Mouse (Mus musculus) neural tube, embryonic 11.5 days (tissue): ENCODE measurements around the gene Mroh8. TPM values are rescaled to one million over a fixed set of nuclear protein-coding genes. Genes with fewer than 3 reads are reported as not detected.

Experiments
- ATAC-seq: fragments of 200-750 bp; cut with Nextera tagmentation; 2 replicates; pipeline ENCODE4 v1.8.0; 2017; ENCODE audit warnings: moderate number of reproducible peaks, mild to moderate bottlenecking, moderate TSS enrichment, moderate library complexity; ENCODE audit not compliant: insufficient read depth, low FRiP score, low TSS enrichment
- DNase-seq: peaks from one replicate; pipeline ENCODE4 v3.0.0-alpha.2; 2015; ENCODE audit warnings: low spot score
- H3K27ac ChIP-seq: fragments of 300-500 bp; sonication (generic); 2 replicates; pipeline ENCODE4 v1.5.1; 2014; ENCODE audit warnings: low read depth, mild to moderate bottlenecking, low read length
- H3K27me3 ChIP-seq: fragments of 300-500 bp; sonication (generic); 2 replicates; pipeline ENCODE4 v1.6.1; 2014; ENCODE audit warnings: mild to moderate bottlenecking, low read length, mixed read lengths; ENCODE audit not compliant: control insufficient read depth, insufficient read depth
- H3K36me3 ChIP-seq: fragments of 300-500 bp; sonication (generic); 2 replicates; pipeline ENCODE4 v1.6.1; 2014; ENCODE audit warnings: mild to moderate bottlenecking, low read length, moderate library complexity, mixed read lengths; ENCODE audit not compliant: control insufficient read depth, insufficient read depth
- H3K4me1 ChIP-seq: fragments of 300-500 bp; sonication (generic); 2 replicates; pipeline ENCODE4 v1.6.1; 2014; ENCODE audit warnings: low read length, mixed read lengths; ENCODE audit not compliant: control insufficient read depth, insufficient read depth
- H3K4me2 ChIP-seq: fragments of 300-500 bp; sonication (generic); 2 replicates; pipeline ENCODE4 v1.6.1; 2014; ENCODE audit warnings: low read depth, mild to moderate bottlenecking, moderate library complexity
- H3K4me3 ChIP-seq: fragments of 300-500 bp; sonication (generic); 2 replicates; pipeline ENCODE4 v1.5.1; 2014; ENCODE audit warnings: low read depth, low read length
- H3K9ac ChIP-seq: fragments of 300-500 bp; sonication (generic); 2 replicates; pipeline ENCODE4 v1.6.1; 2014; ENCODE audit warnings: mild to moderate bottlenecking, low read length
- H3K9me3 ChIP-seq: fragments of 300-500 bp; sonication (generic); 2 replicates; pipeline ENCODE4 v1.6.1; 2016; ENCODE audit warnings: low read length; ENCODE audit not compliant: control insufficient read depth
- WGBS: fragments of 180-500 bp; shearing (Covaris S2); extraction: QIAGEN DNeasy Blood & Tissue Kit; methylation state at CpG from one replicate; pipeline ENCODE4 v1.1.7; 2014; 5-methylcytosine and 5-hydroxymethylcytosine counted together
- polyA plus RNA-seq: library from polyadenylated mRNA; unstranded; fragments of >200 nt; fragmentation: Nextera tagmentation; extraction: Ambion mirVana; gene quantifications from 2 replicates; pipeline ENCODE4 v1.2.1, GENCODE M21; 2014

The Mroh8 gene
- polyA plus RNA-seq, 1 experiment from 2014 or later: 0.95 TPM

DNA sequence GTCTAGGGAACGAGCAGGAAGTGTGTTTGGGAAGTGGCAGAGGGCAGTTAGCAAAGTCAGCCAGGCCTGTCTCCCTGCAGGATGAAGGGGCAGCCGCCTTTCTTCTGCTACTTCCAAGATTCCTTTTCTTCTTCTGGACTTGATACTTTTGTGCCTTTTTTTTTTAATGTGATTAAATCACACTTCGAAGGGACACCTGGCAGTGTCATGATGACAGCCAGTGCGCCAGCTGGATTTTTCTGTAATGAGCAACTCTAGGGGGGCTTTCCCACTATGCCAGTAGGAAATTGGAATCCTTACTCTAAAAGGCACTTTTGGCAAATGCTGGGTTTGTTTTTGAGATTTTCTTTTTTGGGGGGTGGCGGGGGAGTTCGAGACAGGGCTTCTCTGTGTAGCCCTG lies 36.1 kb upstream of the Mroh8 start:
- Histone ChIP-seq H3K4me3 (no peak overlapping the region), H3K9ac (no peak overlapping the region), H3K4me1 (no peaks in the 10 kb centered on the region), H3K9me3 (no peaks in the 10 kb centered on the region), H3K27me3 (no peaks in the 10 kb centered on the region), H3K4me2 (no peak overlapping the region), H3K27ac (no peak overlapping the region), H3K36me3 (peaks cover 38% of the 10 kb centered on the region)
- WGBS: 88% methylated on average over 6 of the region's 6 CpGs
- DNase-seq (no peak), ATAC-seq (no peak)

DNA sequence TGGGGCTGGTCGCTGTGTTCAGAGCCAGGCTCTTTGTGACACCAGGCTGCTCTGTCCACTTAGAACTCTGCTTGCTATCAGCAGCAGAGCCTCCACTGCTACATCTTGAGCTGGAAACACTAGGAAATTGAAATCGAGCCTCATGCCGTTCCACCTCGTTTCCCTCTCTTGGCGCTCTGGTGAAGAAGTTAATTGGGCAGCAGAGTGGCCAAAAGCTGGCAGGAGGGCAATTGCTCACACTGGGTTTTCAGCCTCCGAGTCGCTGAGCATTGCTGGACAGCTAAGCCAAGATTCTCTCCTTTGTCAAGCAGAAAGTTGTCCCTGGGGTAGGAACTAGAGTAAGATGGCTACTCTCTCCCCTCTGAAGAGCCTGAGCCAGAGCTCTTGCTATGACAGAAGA lies 35.0 kb upstream of the Mroh8 start:
- Histone ChIP-seq H3K9ac (no peak overlapping the region), H3K27ac (no peak overlapping the region), H3K36me3 (peaks cover 39% of the 10 kb centered on the region), H3K4me1 (no peaks in the 10 kb centered on the region), H3K9me3 (no peaks in the 10 kb centered on the region), H3K4me3 (no peak overlapping the region), H3K27me3 (no peaks in the 10 kb centered on the region), H3K4me2 (no peak overlapping the region)
- ATAC-seq (no peak), DNase-seq (no peak)
- 81% methylated on average over 7 of the region's 7 CpGs for WGBS

DNA sequence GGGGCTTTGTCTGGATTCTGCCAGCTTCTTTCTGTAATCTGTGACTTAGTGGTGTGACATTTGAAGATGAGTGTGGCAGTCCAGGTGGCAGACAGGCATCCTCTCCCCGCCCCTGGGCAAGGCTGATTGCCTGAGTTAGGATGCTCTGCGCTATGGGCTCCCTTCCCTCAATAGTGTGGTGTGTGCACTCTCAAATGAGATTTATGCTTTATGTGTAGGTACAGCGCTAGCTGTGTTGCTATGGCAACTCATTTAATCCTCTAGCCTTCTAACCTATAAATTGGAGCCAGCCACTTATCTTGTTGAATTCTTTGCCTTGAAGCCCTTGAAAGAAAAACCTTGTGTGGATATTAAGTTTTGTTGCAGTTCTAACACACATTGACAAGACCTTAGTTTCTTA lies 34.4 kb upstream of the Mroh8 start:
- no peak overlapping the region for H3K9ac ChIP-seq
- no peak overlapping the region for H3K4me2 ChIP-seq
- H3K4me1 ChIP-seq: no peaks in the 10 kb centered on the region
- H3K9me3 ChIP-seq: no peaks in the 10 kb centered on the region
- H3K27ac ChIP-seq: no peak overlapping the region
- H3K27me3 ChIP-seq: no peaks in the 10 kb centered on the region
- DNase-seq: no peak
- ATAC-seq: no peak
- H3K4me3 ChIP-seq: no peak overlapping the region
- WGBS: 82% methylated on average over 3 of the region's 3 CpGs
- H3K36me3 ChIP-seq: peaks cover 39% of the 10 kb centered on the region

DNA sequence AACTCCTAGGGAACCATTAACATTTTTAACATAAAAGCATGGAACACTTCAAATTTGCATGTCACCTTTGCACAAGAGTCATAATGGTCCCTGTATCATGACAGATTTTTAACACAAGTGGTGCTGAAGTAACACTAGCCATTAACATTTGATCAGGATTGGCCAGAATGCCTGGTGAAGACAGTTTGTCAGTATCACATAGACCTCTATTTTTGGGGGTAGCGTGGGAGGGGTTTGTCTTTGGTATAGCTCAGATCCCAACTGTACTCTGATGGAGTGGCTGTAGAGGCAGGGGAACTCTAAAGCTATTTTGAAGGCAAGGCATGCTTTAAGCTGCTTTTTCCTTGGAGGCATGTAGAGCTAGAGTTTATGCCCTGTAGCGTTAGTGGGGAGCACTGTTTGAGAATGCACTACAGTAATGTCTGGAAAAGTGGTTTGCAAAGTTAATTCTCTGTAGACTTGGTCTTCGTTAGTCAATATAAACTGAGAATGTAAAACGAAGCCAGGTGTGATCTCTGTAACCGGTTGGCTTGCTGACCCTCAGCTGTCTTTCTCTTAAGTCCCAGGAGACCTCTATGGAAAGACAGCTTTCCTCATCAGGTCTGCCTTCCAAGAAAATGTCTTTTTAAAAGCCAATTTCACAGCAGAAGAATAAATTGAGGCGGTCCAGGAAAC lies 31.8 kb upstream of the Mroh8 start:
- Histone ChIP-seq H3K27ac (no peak overlapping the region), H3K4me1 (no peaks in the 10 kb centered on the region), H3K9ac (no peak overlapping the region), H3K4me2 (no peak overlapping the region), H3K9me3 (no peaks in the 10 kb centered on the region), H3K27me3 (no peaks in the 10 kb centered on the region), H3K36me3 (peaks cover 28% of the 10 kb centered on the region), H3K4me3 (no peak overlapping the region)
- ATAC-seq (no peak), DNase-seq (no peak)
- 92% methylated on average over 6 of the region's 6 CpGs for WGBS

GRCm38 (mm10) chr2:157309611-157310010 lies 30.3 kb upstream of the Mroh8 start:
- H3K4me2 ChIP-seq: no peak overlapping the region
- WGBS: 95% methylated on average over 8 of the region's 8 CpGs
- no peaks in the 10 kb centered on the region for H3K4me1 ChIP-seq
- no peaks in the 10 kb centered on the region for H3K27me3 ChIP-seq
- DNase-seq: no peak
- H3K27ac ChIP-seq: no peak overlapping the region
- no peaks in the 10 kb centered on the region for H3K9me3 ChIP-seq
- no peak for ATAC-seq
- H3K9ac ChIP-seq: no peak overlapping the region
- H3K4me3 ChIP-seq: no peak overlapping the region
- peaks cover 21% of the 10 kb centered on the region for H3K36me3 ChIP-seq

DNA sequence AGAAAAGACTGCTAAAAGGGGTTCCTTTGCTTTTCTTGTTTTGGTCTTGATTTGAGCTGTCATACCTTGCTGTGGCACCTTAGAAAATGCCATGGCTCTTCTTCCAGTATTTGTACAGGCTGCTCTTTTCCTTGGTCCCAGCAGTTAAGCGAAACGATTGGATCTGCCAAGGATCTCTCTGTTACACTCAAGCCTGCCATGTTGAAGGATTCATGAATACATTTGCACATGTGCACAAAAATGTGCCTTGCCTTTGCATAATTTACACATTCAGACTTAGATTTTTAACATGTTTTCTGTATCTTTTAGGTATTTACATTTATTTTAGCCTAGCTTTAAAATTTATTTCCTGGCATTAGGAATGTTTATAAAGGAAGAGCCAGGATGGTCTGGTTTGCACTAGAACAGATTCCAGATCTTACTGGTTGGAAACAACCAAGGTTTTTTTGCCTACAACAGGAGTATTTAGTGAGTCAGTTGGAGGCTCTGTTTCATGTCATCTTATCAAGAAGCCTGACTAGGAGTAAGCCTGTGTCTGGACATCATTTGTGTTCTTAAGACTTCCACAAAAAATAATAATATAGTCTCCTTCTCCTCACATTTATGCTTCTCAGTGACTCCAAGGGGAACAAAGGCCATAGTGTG lies 29.0 kb upstream of the Mroh8 start:
- no peaks in the 10 kb centered on the region for H3K4me1 ChIP-seq
- ATAC-seq: no peak
- no peaks in the 10 kb centered on the region for H3K27me3 ChIP-seq
- DNase-seq: no peak
- H3K4me2 ChIP-seq: no peak overlapping the region
- no peak overlapping the region for H3K9ac ChIP-seq
- no peak overlapping the region for H3K4me3 ChIP-seq
- H3K9me3 ChIP-seq: no peaks in the 10 kb centered on the region
- peaks cover 15% of the 10 kb centered on the region for H3K36me3 ChIP-seq
- 93% methylated on average over 2 of the region's 2 CpGs for WGBS
- H3K27ac ChIP-seq: no peak overlapping the region

- WGBS: 88% methylated on average over 4 of the region's 4 CpGs
- no peak for ATAC-seq
- Histone ChIP-seq H3K27ac (no peak overlapping the region), H3K27me3 (no peaks in the 10 kb centered on the region), H3K4me2 (no peak overlapping the region), H3K4me3 (no peak overlapping the region), H3K9ac (no peak overlapping the region), H3K9me3 (no peaks in the 10 kb centered on the region), H3K36me3 (peaks cover 12% of the 10 kb centered on the region), H3K4me1 (no peaks in the 10 kb centered on the region)
- DNase-seq: no peak
Observed at GRCm38 (mm10) chr2:157307715-157308265, 28.4 kb upstream of the Mroh8 start.

DNA sequence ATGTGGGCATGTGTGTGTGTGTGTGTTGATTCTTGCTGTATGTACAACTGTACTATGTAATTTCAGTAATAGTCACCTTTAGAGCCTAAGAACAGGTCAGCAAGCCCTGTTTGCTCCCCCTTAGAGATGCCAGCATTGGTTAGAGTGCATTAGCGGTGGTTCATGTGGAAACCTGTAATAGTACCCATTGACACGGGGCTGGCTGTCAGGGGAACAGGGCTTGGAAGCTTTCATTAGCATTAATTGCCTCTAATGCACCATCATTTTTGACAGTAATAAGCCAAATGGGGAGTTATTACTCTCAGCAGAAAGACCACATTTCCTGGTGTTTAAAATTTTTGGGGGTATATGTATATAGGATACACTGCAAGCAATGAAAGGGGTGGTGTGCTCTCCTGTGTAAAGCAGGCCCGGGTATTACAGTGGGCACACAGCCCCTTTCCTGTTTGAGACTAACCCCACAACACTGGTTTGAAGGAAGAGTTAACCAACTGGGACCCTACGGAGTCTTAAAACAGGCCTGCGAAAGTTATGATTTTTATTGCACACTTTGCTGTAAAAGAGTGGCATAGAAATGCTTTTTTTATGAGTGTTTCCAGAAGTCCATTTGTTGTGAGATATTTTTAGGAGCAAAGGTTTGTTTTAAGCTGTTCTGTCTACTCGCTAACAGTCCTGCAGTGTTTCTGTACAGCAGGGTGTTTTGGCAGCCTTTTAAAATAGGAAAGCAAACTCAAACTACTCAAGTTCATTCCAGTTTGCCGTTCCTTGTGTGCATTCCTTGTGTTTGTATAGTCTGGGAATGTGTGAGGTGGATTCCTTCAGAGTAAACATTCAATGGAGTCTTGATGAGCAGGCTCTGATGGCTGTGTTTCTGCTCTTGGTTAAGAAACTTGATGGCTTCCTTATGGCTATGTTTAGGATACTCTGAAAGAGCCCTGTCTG lies 27.0 kb upstream of the Mroh8 start:
- DNase-seq (no peak), ATAC-seq (no peak)
- Histone ChIP-seq H3K4me3 (no peak overlapping the region), H3K4me2 (no peak overlapping the region), H3K4me1 (no peaks in the 10 kb centered on the region), H3K27me3 (no peaks in the 10 kb centered on the region), H3K27ac (no peak overlapping the region), H3K9me3 (no peaks in the 10 kb centered on the region), H3K9ac (no peak overlapping the region), H3K36me3 (peaks cover 20% of the 10 kb centered on the region)
- WGBS: 89% methylated on average over 7 of the region's 7 CpGs
